Mouse (Mus musculus) CD4-positive, CD25-positive, alpha-beta regulatory T cell, adult 4 months (primary cell): ENCODE measurements around the gene Map4. TPM values are rescaled to one million over a fixed set of nuclear protein-coding genes. Genes with fewer than 3 reads are reported as not detected.
"Not testable (repeated sequence)": the region's sequence is repeated elsewhere in the genome, so short reads cannot be mapped to it uniquely, and the experiment has no call there.

Experiments used
- ATAC-seq: one replicate; pipeline ENCODE4 v1.8.0; 2017
- polyA plus RNA-seq, 2 experiments: library from polyadenylated mRNA; unstranded; fragments of 100-300 nt; shearing (Covaris generic); gene quantifications; one replicate each; pipeline ENCODE4 v1.2.1; 2017

Map4 gene
- polyA plus RNA-seq, 2 experiments from 2014 or later: 36.8 to 41.0 TPM

DNA sequence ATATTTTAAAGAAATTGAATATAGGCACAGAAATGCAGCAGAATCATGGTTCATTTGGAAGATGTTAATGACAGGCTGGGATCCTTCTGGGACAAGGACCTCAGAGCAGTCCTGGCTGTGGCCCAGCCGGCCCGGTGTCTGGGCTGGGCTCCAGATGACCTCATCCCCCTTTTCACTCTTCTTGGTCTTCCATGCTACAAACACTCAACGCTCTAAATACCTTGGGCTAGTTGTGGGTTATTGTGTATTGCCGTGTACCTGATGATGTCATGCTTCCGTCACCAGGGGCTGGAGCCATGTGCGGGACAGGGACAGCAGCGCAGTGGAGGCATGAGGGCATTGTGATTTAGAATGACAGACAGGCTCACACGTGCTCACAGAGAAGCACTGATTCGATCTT lies 139.1 kb downstream of the Map4 start:
- no peak for ATAC-seq

DNA sequence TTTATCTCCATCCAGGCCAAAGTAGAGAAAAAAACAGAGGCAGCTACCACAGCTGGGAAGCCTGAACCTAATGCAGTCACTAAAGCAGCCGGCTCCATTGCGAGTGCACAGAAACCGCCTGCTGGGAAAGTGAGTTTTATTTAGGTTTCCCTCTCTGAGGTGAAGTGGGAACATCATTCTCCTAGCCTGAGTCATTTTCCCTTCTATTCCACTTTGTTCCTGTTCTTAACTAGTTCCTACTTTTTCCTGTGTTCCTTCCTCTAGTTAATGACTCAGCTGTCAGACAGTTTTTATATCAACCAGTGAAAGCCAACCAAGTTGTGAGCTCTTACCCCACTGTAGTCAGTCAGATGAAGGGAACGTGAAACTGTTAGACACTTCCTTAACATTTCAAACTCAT lies 139.8 kb downstream of the Map4 start:
- ATAC-seq: no peak

DNA sequence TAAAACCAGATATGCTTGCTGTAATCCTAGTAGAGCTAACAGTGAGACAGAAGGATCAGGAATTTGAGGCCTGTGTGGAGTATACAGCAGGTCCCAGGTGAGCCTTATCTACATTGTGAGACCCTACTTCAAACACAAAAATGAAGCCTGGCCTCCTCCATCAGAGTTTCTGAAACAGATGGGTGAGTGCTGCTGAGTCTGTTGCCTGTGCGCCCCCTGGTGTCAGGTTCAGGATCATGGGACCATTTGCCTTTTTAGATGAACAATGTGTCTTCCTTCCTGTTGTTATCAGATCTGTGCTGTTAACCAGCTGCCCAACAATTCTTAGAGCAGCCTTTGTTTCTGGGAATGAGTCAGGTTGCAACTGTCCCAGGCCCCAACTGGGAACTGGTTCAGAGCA lies 140.6 kb downstream of the Map4 start:
- ATAC-seq: peak; percentile 63

DNA sequence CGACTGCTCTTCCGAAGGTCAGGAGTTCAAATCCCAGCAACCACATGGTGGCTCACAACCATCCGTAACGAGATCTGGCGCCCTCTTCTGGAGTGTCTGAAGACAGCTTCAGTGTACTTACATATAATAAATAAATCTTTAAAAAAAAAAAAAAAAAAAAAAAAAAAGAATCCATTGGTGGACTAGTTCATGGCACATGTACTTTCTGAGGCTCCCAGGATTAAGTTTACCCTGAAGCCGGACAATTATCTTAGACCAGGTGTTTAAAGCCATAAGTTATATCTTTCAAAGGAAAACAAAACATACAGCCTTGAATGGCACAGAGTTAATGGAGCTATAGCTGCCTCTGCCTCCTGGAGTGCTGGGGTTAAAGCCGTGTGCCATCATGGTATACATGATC lies 145.2 kb downstream of the Map4 start:
- ATAC-seq: not testable (repeated sequence)

DNA sequence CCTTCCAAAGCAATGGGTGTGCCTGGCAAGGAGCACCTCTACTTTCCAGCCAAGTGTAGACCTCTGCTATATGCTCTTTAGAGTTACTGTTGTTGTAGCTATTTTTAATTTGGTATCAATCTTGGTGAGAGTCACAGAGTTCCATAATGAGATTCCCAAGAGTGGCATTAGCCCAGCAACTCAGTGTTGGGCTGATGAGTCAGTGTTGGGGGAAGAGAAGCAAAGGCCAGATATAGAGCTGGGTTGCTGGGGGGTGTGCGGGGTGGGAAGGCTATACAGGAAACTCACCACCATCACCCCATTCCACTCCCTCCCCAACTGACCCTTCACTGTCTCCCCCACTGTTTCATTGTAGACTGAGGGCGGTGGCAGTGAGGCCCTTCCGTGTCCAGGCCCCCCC lies 149.8 kb downstream of the Map4 start:
- ATAC-seq: no peak

DNA sequence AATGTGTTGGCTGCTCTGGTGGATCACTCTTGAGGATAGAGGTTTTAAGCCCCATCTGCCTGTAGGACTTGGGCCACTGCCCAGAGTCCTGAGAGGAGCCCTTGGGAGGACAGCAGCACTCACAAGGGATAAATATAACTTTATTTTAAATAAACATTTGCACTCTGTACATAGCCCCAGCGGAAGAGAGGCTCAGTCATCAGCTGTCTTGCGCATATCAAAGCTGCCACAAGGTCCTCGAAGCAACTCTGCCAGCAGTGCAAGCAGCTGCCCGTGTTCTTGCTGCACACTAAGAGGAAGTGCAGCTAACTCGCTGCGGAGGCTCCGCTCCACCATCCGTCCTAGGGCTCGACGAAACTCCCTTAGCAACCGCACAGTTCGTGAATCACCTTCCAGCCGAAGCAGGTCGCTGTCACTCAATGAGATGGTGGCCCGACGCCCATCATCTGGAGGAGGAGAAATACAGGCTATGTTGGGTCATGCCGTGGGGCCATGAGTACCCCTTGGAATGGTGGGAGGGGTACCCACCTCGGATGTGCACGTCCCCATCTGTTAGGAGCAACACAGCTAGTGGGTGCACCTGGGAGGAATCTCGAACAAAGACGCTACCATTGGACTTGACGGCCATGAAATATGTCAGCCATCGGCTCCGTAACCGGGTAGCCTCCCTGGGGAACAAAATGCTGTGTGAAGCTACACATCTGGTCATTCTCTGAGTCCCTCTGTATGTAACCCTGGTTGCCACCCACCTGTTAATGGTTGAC lies 153.1 kb downstream of the Map4 start:
- ATAC-seq: no peak

DNA sequence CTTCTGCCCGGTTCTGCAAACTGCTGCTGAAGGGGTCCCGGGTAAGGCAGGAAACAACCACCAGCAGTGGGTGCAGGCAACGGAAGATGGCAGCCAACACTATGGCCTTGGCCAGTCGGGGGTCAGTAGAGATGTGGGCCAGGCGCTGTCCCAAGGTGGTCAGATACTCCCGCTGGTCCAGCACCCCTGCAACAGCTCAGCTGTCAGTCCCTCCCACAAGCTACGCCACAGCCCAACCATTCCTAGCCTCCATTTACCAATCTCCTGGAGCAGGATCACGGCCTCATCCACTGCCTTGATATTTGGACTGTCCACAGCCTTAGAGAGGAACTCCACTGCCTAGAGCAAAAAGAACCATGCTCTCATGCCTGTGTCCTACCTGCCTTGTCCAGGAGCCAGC lies 154.4 kb downstream of the Map4 start:
- no peak for ATAC-seq

DNA sequence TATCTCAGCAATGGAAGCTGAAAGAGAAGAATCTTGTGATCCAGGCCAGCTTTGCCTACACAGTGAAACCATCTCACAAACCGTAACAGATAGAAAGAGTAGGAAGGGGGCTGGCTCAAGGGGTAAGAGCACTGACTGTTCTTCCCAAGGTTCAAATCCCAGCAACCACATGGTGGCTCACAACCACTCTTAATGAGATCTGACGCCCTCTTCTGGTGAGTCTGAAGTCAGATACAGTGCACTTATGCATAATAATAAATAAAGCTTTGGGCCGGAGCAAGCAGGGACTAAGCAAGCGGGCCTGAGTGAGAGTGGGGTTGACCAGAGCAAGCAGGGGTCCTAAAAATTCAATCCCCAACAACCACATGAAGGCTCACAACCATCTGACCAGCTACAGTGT lies 162.0 kb downstream of the Map4 start:
- ATAC-seq: no peak

DNA sequence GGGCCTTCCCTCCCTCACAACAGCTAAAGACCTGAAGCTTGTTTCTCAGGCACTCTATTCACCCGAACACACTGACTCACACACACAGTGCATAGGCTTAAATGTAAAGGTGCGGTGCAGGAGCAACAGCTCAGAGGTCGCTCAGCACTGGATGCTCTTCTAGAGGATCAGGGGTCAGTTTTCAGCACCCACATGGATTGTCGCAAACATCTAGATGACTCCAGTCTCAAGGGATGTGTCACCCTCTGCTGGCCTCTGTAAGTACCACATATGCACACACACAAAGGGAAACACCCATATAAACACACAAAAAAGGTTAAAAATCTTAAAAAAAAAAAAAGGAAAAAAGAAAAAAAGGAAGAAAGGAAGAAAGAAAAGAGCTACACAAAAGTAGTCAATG lies 163.5 kb downstream of the Map4 start:
- ATAC-seq: no peak

DNA sequence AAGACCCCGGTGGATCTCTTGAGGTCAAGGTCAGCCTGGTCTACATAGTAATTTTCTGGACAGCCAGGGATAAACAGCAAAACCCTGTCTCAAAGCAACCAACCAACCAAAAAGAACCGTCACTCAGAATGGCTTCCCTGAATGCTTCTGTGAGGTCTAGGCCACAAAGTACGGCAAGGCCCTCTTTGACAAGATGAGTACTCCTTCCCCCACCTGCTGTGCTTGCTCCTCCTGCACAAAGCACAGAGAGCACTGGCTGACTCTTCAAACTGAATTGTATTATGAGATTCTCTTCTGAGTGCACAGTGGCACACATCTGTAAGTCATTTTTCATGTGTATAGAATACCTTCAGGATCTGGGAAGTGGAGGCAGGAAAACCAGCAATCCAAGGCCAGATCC lies 166.5 kb downstream of the Map4 start:
- no peak for ATAC-seq

DNA sequence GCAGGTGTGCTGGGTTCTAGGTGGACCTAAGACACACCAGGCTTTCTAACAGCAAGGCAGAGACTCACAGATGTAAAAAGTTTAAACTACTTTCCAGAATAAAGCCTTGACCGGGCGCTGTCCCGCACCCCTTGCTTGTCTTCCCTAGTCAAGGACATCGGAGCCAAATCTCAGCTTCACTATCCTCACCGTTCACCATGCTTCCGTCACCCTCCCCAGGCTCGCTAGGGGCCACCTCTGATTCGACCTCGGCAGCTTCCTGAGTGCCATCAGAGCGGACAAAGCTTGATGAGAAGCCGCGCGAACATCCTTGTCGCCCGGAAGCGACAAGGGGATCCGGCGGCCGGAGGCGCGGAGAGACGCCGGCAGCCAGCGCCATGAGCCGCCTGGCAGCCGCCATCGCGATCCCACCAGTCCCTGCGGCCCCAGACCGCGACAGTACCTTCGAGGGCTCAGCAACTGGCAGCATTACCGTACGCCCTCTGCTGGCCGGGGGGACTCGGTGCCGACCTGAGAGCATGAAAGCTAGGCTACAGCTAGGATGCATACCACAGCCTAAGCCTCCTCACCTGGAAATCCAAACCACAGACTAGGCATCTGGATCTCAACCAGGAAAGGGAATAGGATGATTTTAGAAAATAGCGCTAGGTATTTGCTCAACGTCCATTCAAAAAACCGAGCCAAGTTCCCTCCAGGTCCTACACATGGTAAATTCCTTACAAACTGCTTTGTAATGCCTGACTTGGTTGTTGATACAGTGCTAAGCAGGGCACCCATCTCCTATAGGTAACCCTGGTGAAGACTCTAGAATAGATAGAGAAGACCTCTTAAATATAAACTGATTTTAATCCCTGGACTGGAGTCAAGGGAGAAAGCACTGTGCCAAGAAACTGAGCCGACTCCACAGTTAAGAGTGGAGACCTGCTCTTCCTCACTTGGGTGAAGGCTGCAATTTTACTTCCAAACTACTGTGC lies 169.7 kb downstream of the Map4 start:
- ATAC-seq: peak; percentile 99

DNA sequence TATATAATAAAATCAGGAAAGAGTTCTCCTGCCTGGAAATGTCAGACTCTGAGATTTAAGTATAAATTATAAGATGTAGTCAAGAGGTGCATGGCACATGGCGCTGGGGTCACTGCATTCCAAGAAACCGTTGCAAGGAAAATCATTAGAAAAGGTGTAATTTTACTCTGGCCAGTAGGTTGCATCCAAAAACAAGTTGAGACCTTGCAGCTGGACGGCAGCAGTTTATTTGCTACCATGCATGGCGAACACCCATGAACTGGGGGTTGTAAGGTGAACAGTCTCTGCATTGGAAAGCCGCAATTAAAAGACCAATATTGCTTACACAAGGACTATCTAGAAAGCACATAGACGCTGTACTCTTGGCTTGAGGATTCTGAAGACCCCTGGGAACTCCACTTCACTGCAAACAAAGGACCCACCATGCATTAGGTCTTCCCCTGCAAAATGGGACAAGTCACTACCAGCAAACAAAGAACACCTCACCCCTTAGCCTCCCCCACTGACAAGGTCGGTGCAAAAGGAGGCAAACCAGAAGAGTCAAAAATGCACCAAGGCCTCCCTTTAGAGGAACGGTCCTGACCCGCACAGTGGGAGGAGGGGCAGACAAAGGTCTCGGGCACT lies 185.2 kb downstream of the Map4 start:
- no peak for ATAC-seq

DNA sequence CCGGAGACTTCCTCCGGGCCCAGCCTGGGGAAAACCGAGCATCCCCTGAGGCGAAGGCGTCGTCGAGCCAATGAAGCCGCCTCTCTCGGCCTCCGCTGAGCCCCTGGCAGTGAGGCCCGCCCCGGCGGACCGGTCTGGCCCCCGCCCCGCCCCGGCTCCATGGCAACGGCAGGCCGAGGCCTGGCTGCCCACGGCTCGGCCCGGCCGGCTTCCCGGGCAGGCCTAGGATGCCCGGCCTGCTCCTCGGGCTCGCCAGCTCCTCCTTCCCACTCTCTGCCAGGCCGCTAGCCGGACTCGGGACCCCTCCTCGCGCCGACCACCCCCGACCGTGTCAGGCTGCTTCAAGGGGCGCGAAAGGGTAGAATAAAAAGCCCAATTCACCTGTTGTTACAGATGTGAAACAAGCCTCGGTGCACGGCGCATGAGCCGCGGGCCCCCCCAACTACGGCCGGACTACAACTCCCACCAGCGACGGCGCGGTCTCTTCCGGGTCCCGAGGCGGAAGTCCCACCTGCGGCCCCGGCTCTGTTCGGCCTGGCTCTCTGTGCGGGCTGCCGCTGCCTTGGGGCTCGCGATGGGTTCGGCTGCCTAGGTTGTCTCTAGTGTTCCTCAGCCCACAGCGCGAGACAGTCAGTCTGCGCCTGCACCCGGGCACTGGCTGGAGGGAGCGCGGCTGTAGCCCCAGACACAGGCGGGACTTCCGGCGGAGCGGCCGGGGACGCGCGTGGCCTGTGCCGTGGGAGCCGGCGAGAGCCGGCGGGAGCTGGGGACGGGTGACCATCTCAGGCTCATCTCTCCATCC lies 185.9 kb downstream of the Map4 start, which contains the start of gene Smarcc1:
Smarcc1 (plus strand) TSS at position 732 of the 802 bp plus-strand sequence.
- peak; percentile 94 for ATAC-seq

DNA sequence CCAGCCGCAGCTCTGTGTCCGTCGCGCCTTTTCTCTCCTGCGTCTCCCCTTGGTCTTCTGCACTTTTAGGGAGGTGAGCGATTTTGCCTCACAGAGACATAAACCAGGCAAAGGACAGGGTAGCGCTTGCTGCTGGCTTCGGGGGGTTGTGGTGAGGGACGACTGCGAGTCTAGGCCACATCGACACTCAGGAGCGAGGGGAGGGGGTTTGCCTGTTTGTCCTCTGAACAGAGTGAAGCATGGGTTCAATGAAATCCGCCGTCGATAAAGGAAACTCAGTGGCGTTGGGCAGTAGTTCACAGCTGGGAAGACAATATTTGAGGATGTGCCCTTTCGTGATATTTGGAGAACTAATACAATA lies 186.5 kb downstream of the Map4 start, which contains the start of gene Dhx30:
Dhx30 (minus strand) TSS at position 52 of the 361 bp plus-strand sequence.
- peak; percentile 35 for ATAC-seq

DNA sequence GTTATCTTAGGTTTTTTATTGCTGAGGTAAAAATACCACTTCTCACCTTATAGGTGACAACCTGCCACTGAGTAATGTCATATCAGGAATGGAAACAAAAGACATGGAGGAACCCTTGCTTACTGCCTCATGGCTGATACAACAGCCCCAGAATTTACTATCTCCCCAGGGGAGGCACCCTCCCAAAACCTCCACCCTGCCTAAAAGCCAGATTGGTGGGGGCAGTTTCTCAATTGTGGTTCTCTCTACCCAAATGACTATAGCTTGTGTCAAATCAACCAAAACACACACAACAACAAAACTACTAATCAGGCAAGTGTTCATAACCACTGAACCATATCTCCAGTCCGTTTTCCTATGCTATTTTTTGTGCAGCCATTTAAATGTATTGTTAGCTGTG lies 187.0 kb downstream of the Map4 start:
- ATAC-seq: no peak

DNA sequence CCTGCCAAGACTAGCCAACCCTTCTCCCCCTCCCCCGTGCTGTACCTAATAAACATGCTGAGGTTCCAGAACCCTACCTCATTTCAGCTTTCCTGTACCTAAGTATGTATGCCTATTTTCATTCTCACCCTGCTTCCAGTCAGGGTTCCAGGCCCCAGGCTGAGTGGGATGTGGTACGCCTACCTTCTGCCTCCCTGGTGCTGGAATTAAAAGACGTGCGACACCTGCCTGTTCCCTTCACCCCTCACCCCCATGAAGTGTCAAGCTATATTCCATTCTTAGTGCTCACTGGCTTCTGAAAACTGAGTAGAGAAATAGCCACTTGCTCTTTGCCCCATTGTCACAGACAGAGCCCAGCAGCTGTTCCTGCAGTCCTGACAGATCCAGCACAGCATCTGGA lies 190.2 kb downstream of the Map4 start:
- ATAC-seq: no peak

DNA sequence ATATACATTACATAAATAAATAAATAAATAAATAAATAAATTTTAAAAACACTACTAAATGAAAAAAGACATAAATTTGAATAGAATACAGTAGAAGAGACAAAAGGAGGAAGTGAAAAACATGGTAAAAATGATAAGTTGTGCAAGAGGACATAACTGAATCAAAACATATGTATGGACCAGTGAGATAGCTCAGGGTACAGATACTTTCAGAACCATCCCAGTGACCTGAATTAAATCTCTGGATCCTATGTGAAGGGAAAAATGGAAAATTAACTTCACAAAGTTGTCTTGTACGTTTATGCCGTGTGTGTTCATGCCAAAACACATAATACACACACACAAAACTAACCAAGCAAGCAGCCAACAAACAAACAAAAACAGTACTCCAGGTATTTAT lies 192.1 kb downstream of the Map4 start:
- ATAC-seq: no peak

DNA sequence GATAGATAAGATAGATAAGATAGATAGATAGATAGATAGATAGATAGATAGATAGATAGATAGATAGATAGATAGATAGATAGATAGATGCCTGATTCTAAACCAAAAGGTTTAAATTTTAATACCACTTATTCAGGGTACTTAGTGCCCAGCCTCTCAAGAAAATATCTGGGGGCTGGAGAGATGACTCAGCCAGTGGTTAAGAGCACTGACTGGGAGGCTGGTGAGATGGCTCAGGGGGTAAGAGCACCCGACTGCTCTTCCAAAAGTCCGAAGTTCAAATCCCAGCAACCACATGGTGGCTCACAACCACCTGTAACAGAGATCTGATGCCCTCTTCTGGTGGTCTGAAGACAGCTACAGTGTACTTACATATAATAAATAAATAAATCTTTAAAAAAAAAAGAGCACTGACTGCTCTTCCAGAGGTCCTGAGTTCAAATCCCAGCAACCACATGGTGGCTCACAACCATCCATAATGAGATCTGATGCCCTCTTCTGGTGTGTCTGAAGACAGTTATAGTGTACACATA lies 192.8 kb downstream of the Map4 start:
- not testable (repeated sequence) for ATAC-seq

DNA sequence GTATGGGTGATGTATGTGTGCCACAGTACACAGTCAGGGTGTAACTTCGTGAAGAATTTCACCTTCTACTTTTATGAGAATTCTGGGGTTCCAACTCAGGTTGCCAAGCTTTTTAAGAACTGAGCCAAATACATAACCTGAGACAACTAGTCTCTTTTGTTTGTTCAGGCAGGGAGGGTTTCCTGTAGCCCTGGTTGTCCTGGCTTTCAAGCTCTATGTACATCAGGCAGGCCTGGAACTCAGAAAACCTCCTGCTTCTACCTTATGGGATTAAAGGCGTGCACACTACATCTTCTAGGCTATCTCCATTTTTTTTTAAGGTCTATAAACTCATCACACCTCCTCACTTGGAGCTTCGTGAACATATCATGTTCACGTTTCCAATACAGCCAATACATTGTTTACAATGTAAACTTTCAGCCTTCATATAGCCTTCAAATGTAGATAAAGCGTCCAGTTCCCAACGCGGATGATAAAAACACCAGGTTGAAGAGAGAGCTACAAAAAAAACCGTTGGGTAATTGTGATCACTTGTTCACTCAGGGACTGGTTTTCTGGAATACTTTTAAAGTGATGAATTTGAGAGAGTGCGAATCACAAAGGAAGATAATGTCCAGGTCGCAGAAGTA lies 199.8 kb downstream of the Map4 start:
- ATAC-seq: no peak

DNA sequence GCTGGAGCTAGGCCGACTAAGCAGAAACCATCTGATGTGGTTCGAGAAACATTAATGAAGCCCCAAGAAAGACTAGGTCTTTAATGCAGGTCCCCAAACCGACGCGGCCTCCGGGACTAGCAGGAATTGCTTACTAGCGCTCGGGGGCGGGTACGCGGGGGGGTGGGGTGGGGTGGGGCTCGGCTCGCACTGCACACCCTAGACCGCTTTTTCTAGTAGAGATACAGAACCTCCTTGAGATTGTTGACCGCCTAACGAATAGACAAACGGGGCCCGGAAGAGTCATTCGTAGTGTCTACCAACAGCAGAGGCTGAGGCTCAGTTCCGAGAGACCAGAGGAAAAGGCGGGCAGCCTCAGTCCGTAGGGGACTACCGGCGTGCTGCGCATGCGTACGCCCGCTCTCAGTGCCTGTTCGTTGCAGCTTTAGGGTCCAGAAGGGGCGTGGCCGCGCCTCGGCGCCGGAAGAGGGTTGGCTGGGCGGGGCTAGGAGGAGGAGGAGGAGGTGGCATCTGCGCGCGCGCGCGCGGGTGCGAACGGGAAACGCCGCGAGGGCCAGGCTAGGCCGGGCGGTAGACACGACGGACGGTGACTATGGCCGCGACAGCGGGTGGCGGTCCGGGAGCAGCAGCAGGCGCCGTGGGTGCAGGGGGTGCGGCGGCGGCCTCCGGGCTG lies 200.4 kb downstream of the Map4 start:
- peak; percentile 94 for ATAC-seq

DNA sequence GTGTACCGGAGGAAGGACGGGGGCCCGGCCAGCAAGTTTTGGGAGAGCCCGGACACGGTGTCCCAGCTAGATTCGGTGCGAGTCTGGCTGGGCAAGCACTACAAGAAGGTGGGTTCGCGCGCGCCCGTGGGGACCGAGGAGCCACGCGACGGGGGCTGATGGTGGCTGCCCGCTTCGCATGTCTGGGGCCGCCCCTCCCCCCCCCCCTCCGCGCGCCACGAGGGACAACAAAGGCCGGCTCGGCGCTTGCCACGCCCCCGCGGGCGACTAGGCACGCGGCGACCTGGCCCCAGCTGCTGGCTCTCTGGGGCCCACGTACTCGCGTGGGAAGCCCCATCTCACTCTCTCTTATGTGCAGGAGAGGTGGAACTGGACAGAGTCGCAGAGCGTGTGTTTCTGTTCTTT lies 200.9 kb downstream of the Map4 start:
- ATAC-seq: peak; percentile 28
